Mouse (Mus musculus): ENCODE results near the gene Gga2.

- TF ChIP-seq CTCF (IDR thresholded peaks at IDR 0.05; ENCODE audit: low read depth, low read length), result no peak
- TF ChIP-seq TAL1 (conservative IDR thresholded peaks at IDR 0.05; ENCODE audit: low read depth, low read length), result no peak
- no peak for TF ChIP-seq GATA1 (IDR thresholded peaks at IDR 0.05; ENCODE audit: borderline replicate concordance, low read length)
- TF ChIP-seq GATA2 (IDR thresholded peaks at IDR 0.05; ENCODE audit: borderline replicate concordance, low read depth, low read length), result no peak
Observed at GRCm38 (mm10) chr7:121955802-121956201, 65.2 kb downstream of the Gga2 start.
